Mouse (Mus musculus) E14TG2a.4 (cell line): ENCODE data around the gene Socs5.

Source experiments
- CTCF ChIP-seq: conservative IDR thresholded peaks from 2 replicates; pipeline ENCODE4 v1.5.1; 2014; ENCODE audit warnings: low read length
- NANOG ChIP-seq: IDR thresholded peaks from 2 replicates; pipeline ENCODE4 v1.6.1; 2014; ENCODE audit warnings: borderline replicate concordance, low read length, mixed read lengths

DNA sequence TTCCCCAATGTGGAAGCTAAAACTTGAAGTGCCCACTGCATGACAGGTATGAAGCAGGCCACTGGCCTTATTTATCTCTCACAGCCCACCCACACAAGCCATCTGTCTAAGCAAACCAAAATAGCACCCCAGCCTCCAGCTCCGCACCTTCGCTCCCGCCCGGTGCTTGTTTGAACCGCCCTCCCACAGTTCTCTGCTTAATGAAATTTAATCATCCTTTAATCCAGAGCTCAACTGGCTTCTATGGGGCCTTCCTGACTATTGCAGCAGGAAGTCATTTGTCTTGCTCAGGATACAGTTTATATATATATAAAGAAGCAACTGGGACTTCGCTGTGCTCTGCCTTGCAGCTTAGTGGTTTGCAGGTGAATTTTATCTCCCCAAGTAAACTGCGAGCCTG is 44.0 kb upstream of the Socs5 start:
- TF ChIP-seq CTCF (no peak), NANOG (no peak)
